Mouse (Mus musculus) lung, adult 18-20 months (tissue): ENCODE results near the gene Foxf1.

ENCODE experiments used
- DNase-seq, 2 experiments: peaks; one replicate each; pipeline ENCODE4 v3.0.0; 2022; ENCODE audit warnings: mixed read lengths in 2 of 2

The Foxf1 gene

DNA sequence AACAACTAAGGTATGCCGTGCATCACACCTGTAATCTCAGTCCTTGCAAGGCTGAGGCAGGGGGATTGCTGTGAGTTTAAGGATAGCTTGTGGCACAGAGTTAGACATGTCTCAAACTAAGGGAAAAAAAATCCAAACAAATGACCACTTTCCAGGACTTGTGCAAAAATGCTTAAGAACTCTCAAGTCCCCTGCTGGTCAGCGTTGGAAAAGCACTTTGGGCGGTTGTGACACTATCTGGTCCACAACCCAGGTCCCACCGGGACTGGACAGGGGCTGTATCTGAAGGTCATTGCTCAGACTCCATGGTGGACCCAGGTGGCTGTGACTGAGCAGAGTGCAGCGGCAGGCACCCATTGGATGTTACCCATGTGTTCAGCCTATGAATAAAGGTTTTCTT, 46.3 kb downstream of the Foxf1 start:
- DNase-seq, result no peak

GRCm38 (mm10) chr8:121132961-121133513, 48.9 kb downstream of the Foxf1 start:
- no peak for DNase-seq

- DNase-seq, result no peak
These were observed 49.9 kb downstream of the Foxf1 start for GRCm38 (mm10) chr8:121134102-121134501.

DNA sequence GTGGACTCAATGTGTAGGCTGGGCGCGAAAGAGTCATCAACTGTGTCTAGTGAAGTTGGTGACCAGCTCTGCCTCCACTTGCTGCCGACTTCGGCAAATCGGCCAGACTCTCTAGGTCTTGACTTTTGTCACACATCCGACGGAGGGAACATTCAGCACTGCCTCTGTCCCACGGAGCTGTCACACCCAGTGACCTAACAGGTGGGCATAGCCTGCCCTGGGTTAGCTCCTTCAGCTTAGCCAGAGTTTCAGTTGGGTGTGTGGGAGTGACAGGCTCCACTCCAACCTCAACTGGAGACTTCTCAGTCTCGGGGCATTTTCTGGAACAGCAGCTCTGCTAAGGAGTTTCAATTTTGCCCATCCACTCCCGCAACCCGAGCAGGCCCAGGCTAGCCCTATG, 50.3 kb downstream of the Foxf1 start:
- no peak for DNase-seq

GRCm38 (mm10) chr8:121136856-121137255, 52.7 kb downstream of the Foxf1 start:
- no peak for DNase-seq
